Mouse (Mus musculus) left cerebral cortex, adult 8-10 months (tissue): ENCODE results near the gene Plod2. TPM values are rescaled to one million over a fixed set of nuclear protein-coding genes. Genes with fewer than 3 reads are reported as not detected.

Experiments
- DNase-seq, 2 experiments: peaks; one replicate each; pipeline ENCODE4 v3.0.0; 2022; ENCODE audit warnings: low spot score in 2 of 2
- total RNA-seq, 4 experiments: library from RNA; stranded (reverse); gene quantifications; 2 replicates each; pipeline ENCODE4 v1.2.4; 2022

Plod2 gene
- total RNA-seq, 4 experiments from 2014 or later = 3.9 to 5.4 (median 4.3) TPM

DNA sequence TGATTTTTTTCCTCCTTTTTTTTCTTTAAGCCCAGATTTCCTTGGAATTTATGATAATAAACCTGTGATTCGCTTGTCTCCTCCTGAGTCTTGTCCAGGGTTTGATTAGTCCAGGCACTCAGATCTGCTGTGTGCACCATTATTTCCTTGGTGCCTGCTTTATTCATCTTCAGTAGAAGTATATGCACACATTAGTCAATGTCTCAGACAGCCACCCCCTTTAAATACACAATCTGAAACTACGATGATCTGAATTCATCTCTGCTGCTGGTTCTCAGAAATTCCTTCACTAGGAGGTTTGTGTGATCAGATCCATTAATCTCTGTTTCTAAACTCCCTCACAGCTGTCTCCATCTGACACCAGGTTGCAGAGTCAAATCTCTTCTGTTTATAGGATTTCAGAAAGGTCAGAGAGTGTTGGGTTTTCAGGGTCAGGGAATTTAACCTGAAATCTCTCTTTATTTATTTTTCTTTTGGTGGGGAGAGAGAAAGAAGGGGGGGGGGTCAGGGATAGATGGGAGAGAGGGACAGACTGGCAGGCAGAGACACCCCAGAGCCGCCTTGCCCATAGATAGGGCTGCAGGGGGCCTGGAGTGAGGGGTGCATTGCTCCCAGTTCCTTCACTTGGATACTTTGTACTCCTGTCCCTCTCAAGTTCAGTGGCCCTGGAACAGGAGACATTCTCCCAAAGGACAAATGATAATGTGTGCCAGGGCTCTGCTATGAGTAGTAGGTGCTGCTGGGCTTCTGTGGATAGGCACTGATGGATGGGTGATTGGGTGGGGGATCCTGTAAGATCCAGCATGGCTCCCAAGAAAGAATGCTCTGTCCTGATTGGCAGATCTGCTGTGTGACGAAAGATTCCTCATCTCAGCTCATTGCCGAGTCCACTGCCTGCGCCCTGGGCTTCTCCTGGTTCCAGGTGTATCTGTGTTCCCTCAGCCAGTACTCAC lies 13.3 kb downstream of the Plod2 start:
- no peak for DNase-seq

DNA sequence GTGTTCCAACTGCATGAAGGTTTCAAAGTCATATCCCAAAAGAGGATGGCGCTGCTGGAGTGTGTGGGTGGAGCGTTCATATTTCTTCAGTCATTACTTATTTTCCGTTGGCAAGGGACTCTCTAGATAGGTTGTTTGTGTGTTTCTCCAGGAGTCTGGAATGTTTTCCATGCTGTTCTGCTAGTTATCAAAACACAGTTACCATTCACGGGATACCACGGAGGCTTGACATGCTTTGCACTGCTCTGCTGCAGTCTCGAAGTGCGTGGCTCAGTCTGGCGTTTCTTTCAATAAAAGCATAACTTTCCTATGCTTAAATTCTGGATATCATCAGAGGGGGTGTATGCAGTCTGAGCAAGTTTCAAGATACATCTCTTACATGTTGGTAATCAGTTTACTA lies 17.7 kb downstream of the Plod2 start:
- no peak for DNase-seq

DNA sequence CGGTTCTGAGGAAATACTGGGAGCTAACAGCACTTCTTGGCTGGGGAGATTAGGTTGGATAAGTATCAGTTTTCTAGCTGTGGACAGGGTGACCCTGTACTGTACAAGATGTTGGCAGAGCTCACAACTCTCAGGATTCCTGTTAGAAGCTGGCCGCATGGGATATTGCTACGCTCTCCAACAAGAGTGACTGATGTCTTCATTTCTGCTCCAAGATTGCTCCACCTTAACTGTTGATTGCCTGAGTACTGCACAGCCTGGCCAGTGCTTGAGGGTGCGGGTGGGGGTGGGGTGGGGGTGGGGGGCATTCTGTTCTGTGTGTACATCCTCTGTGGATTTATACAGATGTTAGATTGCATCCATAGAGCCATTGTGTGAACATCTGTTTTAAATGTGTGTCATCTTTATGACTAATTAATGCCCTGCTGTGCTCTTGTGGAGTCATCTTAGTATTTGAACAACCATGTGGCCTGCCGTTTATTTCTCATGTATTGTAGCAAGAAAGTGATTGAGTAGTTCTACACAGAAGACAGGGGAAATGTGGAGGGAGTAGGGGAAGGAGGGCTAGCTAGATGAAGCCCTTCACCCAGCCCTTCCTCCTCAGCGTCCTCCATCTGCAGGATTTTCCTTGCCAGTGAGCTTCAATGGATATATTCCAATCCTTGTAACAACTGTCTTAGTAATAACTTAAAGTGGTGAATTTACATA lies 19.0 kb downstream of the Plod2 start:
- DNase-seq = no peak

DNA sequence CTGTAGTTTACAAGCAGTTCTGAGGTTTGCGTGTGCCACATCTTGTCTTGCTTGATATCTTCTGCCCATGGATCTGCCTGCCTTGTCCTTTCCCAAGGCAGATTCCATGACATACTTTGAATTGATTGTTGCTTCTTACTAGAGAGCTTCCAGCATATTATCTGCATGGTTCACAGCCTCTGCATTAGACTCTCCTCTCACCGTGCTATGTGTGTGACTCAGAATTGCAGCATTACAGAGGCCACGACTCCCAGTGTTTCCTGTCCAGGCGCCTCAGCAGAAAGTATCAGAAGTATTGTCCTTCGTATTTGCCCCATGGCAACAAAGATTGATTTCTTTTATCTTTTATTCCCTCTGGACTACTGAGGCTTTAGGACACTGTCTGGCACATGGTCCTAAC lies 20.4 kb downstream of the Plod2 start:
- DNase-seq = no peak

DNA sequence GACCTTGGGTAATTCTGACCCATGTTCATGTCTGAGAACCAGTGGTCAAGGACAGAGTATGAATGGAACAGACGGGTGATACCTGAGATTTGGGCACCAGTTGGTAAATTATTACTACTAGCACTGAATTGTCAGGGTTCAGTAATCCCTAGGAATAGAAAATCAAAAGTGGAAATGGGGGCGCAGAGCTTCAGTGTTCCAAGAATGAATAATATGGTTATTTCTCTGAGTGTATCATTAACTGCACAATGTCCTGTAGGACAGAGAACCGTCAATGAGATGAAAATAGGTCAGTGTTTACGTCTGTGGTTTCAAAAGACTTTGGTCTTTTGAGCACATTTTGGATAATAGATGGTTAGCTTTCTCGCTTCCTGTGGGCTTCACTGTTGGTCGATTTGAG lies 21.3 kb downstream of the Plod2 start:
- no peak for DNase-seq

DNA sequence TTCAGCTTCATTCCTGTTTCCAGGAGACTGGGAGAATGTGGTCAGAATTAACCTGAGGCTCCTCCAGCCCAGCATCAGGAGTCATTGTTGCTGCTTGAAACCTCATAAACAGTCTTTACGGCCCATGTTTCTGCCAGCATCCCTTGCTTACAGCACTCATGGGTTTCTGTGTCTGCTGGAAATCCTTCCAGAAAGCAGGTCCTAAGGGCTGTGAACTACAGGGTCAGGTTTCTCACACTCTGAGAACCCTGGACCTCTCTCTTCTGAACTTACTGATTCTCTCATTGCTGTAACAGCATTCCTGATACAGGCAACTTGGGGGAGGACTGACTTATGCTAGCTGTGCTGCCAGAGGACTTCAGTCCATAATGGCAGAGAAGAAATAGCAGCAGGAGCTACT lies 22.4 kb downstream of the Plod2 start:
- no peak for DNase-seq

DNA sequence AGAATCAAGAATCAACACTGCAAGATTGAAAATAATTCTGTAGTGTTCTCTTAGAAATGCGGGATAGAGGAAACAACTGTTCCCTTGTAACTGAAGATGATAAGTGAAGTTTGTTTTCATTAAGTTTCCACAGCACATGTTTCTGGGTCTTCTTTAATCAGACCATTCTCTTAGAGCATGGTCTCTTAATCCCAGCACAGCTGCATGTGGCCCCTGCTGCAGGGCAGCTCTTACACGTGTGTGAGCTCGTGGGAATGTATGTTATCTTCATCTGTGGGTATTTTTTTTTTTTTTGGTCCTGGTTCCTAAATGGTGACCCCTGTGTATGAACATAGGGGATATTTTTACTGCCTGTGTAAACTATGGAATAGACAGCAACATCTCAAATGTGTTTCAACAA lies 24.2 kb downstream of the Plod2 start:
- DNase-seq = no peak

DNA sequence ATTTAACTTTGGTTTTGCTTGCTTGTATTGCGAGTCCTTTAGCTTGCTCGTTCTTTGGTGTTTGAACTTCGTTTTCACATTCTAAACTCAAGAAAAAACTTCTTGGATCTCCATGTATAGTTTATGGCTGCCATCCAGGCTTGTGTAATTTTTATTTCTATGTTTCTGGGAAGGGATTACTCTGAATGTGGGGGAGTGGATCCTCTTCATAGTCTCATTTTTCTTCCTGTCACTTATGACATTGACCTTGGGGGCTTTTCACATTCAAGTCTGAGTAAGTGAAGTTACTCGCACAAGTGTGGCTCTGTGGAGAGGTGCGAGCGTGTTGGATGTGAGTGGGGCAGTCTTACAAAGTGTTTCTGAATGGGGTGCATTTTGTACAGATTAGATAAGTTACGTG lies 25.5 kb downstream of the Plod2 start:
- DNase-seq = no peak

DNA sequence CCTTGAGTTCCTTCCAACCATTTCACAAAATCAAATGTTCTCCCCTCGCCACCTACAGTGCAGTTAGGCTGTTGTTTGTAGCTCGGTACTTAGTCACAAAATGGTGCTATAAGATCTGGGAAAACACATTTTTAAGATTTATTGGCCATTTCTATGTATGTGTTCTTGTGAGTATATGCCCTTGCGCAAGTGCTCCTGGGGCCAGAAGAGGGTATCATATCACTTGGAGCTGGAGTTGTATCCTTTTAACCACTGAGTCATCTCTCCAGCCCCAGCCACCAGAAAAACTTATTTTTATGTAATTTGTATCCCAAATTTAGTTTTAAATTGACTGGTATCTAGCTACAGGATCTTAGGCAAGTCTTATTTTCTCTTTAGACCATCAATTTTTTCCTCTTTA lies 26.8 kb downstream of the Plod2 start:
- no peak for DNase-seq

DNA sequence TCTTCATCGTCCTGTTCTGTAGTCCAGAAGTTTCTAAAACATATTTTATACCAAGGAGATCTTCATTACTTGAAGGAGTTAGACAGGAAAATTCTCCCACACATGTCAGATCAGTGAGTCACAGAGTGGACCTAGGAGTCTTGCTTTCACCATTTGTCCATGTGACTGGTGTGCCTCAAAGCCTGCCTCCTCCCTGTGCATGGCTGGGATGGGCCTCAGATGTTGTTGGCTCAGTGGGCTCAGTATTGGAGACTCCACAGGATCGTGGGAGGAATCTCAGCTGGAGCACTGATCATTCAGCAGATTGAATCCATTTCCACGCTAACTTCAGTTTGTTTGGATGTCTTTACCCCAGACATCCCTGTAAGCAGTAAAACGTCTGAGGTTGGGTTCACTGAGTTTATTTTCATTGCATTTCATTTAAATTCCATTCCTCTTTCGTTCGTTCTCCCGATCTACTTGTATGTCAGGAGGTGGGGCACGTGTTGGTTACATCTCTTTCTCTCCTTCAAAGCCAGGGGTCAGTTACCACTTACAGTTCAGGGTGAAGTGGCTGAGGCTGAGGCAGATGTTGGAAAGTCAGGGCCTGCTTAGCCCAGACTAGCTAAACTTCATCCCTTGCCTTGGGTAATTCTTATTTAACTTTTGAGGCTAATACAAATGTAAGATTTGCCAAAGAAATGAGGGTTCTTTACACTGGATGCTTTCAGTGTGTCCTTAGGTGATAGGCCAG lies 30.5 kb downstream of the Plod2 start:
- DNase-seq = no peak

DNA sequence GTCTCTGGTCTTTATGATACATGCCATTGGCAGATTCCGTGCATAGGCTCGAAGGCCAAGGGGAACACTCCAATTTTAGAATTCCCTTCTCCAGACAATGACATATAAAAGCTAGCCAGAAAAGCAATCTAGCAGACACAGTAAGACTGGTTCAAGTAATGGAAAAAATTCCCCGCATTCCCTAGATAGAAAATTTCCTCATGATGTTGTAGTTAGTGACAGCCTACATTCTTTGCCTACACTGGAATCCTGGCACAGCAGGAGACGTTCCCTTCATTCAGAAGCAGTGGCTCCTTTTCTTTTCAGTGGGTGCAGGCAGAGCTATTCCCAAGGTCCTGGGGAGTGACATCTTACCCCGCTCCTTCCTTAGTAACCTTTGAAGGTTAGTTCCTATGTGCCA lies 41.9 kb downstream of the Plod2 start:
- DNase-seq = no peak

DNA sequence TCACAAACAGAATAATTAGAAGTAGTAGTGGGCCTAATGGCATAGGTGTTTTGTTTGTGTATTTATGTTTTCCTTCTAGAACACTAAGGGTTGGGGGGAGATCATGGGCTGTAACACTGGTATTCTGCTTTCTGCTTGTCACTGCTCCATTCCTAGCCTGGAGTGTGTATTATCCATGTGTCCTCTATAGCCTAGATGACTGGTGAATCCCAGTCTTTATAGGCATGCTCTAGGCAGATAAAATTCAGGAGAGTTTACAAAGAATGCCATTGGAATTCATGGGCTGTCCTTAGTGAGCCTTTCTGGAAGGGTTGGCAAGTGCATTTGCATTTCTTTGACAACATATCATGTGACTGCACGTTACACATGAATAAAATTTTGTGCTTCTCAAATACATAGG lies 44.0 kb downstream of the Plod2 start:
- no peak for DNase-seq

DNA sequence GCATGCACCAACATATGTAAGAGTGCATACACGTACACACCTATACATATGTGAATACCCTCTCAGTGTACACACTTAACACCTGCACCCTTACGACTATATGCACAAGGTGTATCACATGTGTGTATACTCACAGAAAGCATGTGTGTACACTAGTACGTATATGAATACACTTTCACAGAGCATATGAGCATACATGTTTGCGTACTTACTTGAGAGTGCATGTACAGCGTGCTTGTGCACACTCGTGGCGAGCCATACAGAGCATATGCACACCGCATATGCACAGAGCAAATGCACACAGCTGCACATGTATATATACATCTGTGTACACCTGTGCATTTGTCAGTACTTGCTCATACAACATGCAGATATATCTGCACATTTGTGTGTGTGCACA lies 45.4 kb downstream of the Plod2 start:
- no peak for DNase-seq

DNA sequence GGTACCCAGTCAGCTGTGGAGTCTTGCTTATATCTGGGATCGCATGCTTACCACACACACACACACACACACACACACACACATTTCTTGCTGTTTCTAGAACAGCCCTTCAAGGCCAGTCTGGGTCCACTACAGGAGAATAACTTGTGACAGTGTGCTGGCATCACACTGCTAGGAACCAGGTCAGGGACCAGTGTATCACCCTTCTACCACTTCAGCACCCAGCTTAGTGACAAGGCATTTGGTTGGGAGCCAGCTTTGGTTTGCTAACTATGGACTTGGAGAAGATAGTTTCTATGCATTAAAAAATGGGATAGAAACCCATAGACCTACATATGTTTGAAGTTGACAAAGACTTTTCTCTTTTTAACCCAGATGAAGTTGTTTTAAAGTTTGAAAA lies 46.2 kb downstream of the Plod2 start:
- no peak for DNase-seq

DNA sequence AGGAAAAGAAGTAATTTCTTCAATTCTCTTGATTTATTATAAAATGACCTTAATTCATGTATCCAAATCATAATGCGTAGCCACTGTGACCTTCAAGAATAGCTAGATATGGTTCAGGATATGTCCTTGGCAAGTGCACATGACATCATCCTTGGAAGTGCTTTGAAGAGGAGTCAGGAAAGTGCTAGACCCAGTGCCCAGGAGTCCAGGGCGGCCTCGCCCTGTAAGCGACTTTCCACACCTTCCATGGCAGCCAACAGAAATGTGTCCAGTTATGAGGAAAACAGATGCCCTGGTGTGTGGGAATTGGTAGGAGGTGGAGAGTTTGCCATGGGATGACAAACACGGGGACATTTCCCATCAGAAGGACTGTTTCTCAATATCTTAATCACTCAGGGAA lies 47.0 kb downstream of the Plod2 start:
- DNase-seq = no peak

DNA sequence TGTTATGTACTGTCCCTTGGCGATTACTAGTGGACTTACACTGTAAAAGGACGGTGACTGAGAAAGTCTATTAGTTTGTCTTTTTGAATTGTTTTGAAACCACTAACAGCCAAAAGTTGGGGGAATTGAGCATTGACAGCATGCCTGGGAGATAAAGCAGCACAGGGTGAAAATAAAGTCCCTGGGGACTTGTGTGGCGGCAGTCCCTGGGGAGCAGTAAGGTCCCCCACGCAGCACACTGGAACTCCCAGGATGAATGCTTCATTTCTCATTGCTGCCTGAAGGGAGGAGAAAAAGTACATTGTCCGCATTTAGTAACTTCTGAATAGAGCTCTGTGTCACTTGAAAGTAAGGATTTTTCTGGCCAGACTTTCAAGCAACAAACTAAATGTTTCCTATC lies 49.5 kb downstream of the Plod2 start:
- DNase-seq = no peak

DNA sequence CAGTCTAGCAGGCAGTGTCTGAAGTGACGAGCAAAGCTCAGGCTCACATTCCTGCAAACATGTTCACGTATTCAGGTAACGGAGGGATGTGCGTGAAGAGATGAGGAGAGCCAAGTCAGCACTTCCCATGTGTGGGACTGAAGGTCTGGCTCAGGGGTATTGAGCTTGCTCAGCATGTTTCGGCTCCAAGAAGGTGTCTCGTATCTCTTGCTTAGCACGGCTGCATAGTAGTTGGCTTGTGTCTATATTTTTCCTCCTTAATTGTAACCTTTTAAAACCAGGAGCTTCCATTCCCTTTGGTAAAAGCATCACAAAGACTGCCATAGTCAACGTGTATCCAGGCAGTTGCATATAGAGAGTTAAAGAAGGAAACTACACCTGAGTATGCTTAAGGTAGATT lies 50.7 kb downstream of the Plod2 start:
- DNase-seq = no peak

DNA sequence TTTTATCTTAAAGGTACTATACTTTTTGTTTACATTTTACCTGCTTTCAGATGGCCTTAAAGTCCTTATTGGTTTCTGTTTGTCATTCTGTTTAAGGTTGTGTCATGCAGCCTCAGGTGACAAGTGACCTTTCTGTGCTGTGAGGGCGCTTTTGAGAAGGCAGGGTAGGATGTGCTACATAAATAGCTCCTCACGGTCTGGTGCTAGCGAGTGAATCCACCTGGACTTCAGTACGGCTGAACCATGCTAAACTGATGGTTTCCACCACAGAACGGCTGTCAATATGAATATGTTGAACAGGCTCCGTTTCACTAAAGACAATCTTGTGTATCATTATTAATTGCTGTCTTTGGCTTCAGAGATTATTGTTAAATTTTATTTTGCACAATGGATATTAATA lies 52.5 kb downstream of the Plod2 start:
- no peak for DNase-seq

DNA sequence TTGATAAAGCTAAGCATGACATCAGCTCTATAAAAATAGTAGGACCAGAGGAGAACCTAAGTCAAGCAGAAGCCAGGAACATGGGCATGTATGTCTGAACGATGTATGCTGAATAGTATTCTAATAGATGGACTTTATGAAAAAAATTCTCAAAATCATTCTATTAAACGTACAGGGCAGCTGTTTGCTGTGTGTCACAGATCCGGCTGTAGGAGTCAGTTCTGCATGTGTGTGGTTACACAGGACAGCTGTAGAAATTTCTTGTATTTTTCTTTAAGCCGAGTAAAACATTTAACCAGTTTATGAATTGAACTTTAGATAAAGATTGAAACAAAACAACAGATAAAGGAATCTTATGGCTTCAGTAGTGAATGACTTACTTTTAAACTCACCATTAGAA lies 53.3 kb downstream of the Plod2 start:
- no peak for DNase-seq

DNA sequence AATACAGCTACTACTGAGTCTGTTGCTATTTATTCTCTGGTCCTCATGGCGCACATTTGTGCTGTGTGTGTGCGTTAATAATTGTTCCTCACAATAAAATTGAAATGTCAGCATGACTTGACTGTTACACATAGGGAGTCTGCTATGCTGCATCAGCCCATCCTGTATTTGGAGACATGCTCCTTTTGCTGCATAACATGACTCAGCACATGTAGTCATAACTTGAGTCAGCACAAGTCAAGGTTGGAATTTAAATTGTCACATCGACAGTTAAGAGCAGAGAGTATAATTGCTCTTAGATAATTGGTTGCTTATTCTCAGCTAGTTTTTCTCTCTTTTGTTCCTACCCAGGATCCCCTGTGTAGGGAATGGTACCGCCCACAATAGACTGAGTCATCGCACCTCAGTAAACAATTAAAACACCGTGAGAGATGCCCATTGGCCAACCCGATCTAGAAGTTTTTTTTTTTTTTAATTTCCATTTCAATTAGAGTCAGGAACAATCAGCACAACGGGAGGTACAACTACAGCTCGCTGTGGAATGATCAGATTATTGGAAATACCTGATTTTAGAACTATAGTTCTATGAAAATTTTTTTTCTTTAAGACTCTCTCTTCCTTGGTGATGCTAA lies 55.0 kb downstream of the Plod2 start:
- DNase-seq = no peak

DNA sequence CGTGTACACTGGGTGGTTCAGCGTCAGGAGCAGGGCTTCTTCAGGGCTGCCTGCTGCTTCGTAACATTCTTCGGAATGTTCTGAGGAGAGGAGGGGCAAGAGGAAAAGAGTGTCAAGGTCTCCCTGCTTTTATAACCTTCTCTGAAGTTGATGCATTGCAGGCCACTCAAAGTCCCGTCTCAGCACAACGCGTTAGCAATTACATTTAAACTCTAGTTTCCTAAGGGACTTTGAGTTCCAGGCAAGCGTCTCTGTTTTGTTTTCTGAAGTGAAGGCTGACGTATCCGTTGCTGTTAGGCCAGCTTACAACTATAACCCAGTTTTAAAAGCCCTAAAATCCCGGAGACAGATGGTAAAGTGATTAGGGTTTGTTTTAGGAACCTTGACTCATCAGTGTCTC lies 55.8 kb downstream of the Plod2 start:
- no peak for DNase-seq
